Mouse (Mus musculus): ENCODE measurements at regions not wholly inside any gene's neighbourhood (a gene's known extent, or its start where the extent isn't known, plus 50 kb on each side); places are given as distances from the start of the nearest gene placed in this dataset.

GRCm38 (mm10) chr2:71652261-71652801 is 93.1 kb upstream of the Itga6 start:
- TF ChIP-seq CTCF (IDR thresholded peaks at IDR 0.05): peak; percentile 48
- DNase-seq: no peak
- Histone ChIP-seq H3K4me3 (no peak overlapping the region), H3K27ac (no peak overlapping the region; the same call in 1 of the 2 replicates)
- intact Hi-C loops (cut with DNase I): no loop called here

GRCm38 (mm10) chr2:71654817-71655503 is 90.5 kb upstream of the Itga6 start:
- DNase-seq: no peak
- TF ChIP-seq CTCF (IDR thresholded peaks at IDR 0.05): no peak
- intact Hi-C loops (cut with DNase I): no loop called here
- no peak overlapping the region for H3K4me3 ChIP-seq
- no peak overlapping the region for H3K27ac ChIP-seq

- Histone ChIP-seq H3K27ac (no peak overlapping the region), H3K4me3 (peak overlapping the region; percentile 45)
- intact Hi-C loops (cut with DNase I): no loop called here
- no peak for TF ChIP-seq CTCF (IDR thresholded peaks at IDR 0.05)
- no peak for DNase-seq
Observed at GRCm38 (mm10) chr2:71655504-71656390, 89.7 kb upstream of the Itga6 start.

- TF ChIP-seq CTCF (IDR thresholded peaks at IDR 0.05): no peak
- Histone ChIP-seq H3K4me3 (no peak overlapping the region), H3K27ac (no peak overlapping the region)
- DNase-seq: no peak
- intact Hi-C loops (cut with DNase I): no loop called here
Observed at GRCm38 (mm10) chr2:71656611-71657244, 88.7 kb upstream of the Itga6 start.

- intact Hi-C loops (cut with DNase I): no loop called here
- DNase-seq: no peak
Observed at GRCm38 (mm10) chr2:71661438-71661837, 84.0 kb upstream of the Itga6 start.

GRCm38 (mm10) chr2:71661986-71662385 is 83.4 kb upstream of the Itga6 start:
- intact Hi-C loops (cut with DNase I): no loop called here
- no peak overlapping the region for H3K27ac ChIP-seq
- no peak overlapping the region for H3K4me3 ChIP-seq
- no peak for TF ChIP-seq CTCF (IDR thresholded peaks at IDR 0.05)
- no peak for DNase-seq

More at GRCm38 (mm10) chr2:71661438-71661837, 84.0 kb upstream of the Itga6 start:
- no peak for TF ChIP-seq CTCF (IDR thresholded peaks at IDR 0.05)
- Histone ChIP-seq H3K4me3 (no peak overlapping the region), H3K27ac (no peak overlapping the region)

- intact Hi-C loops (cut with DNase I): no loop called here
- DNase-seq: no peak
- no peak overlapping the region for H3K4me3 ChIP-seq
- no peak for TF ChIP-seq CTCF (IDR thresholded peaks at IDR 0.05)
- H3K27ac ChIP-seq: no peak overlapping the region
Observed at GRCm38 (mm10) chr2:71663453-71663852, 82.0 kb upstream of the Itga6 start.

GRCm38 (mm10) chr2:71666927-71667326 is 78.5 kb upstream of the Itga6 start:
- H3K27ac ChIP-seq: no peak overlapping the region
- intact Hi-C loops (cut with DNase I): no loop called here
- no peak for TF ChIP-seq CTCF (IDR thresholded peaks at IDR 0.05)

GRCm38 (mm10) chr2:71667746-71668145 is 77.7 kb upstream of the Itga6 start:
- intact Hi-C loops (cut with DNase I): no loop called here
- Histone ChIP-seq H3K4me3 (no peak overlapping the region), H3K27ac (no peak overlapping the region)
- no peak for DNase-seq
- no peak for TF ChIP-seq CTCF (IDR thresholded peaks at IDR 0.05)

More at GRCm38 (mm10) chr2:71666927-71667326, 78.5 kb upstream of the Itga6 start:
- H3K4me3 ChIP-seq: no peak overlapping the region
- no peak for DNase-seq

GRCm38 (mm10) chr2:71670228-71670790 is 75.1 kb upstream of the Itga6 start:
- Histone ChIP-seq H3K27ac (peak overlapping the region; percentile 83), H3K4me3 (no peak overlapping the region)
- intact Hi-C loops (cut with DNase I): no loop called here
- no peak for TF ChIP-seq CTCF (IDR thresholded peaks at IDR 0.05)
- no peak for DNase-seq

- no peak for TF ChIP-seq CTCF (IDR thresholded peaks at IDR 0.05)
- H3K4me3 ChIP-seq: no peak overlapping the region
- peak; percentile 40 for DNase-seq
- peak overlapping the region; percentile 83 for H3K27ac ChIP-seq
- intact Hi-C loops (cut with DNase I): no loop called here
Observed at GRCm38 (mm10) chr2:71670882-71671281, 74.5 kb upstream of the Itga6 start.

Measured in gastrocnemius, adult 2 months (tissue).